Mouse (Mus musculus): ENCODE data around the gene Olfr519. TPM values are rescaled to one million over a fixed set of nuclear protein-coding genes. Genes with fewer than 3 reads are reported as not detected.
A peak's percentile ranks its signal among the peaks of the same experiment; 100 is the strongest.

Gene Olfr519
- not detected in 2 replicates for polyA plus RNA-seq (2016; fragmentation: Nextera tagmentation; extraction: Ambion mirVana)

GRCm38 (mm10) chr7:108894320-108894719, at the start of gene Olfr519:
Olfr519 (minus strand) TSS chr7:108894420.
- DNase-seq (ENCODE audit: low spot score), result no peak
- 91% methylated on average over 5 of the region's 5 CpGs for WGBS

DNA sequence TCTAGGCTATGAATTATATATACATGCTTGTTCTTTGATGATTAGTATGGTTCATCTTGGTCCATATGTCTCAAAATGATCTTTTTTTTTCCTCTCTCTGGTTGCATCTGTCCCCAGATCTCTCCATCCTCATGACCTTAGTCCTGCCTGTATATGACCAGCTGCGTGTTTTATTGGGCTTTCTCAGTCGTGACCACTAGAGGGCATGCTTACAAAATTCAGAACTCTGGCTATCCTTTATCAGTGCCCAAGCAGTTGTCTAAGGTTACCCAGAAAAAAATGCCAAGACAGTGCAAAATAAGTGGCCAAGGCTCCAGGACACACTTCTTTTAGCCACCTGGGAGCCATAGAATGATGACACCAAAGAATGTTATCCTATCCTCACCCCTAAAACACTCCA, 49.8 kb upstream of the Olfr519 start:
- no peaks in the 10 kb centered on the region for H3K4me1 ChIP-seq
- WGBS, result 13% methylated on average over 2 of the region's 2 CpGs
- peaks cover 5% of the 10 kb centered on the region for H3K27me3 ChIP-seq (ENCODE audit: low read depth, poor library complexity, severe bottlenecking)
- H3K36me3 ChIP-seq, result peaks cover 72% of the 10 kb centered on the region
- DNase-seq (ENCODE audit: low spot score), result no peak
- no peaks in the 10 kb centered on the region for H3K9me3 ChIP-seq (replicated peaks)
- no peak overlapping the region for H3K4me3 ChIP-seq
- no peak overlapping the region for H3K27ac ChIP-seq

More at GRCm38 (mm10) chr7:108894320-108894719, at the start of gene Olfr519:
- Histone ChIP-seq H3K27ac (no peak within 1 kb of the TSS), H3K36me3 (no peaks in the 10 kb centered on the region), H3K9me3 (replicated peaks) (no peaks in the 10 kb centered on the region), H3K4me3 (no peak within 1 kb of the TSS), H3K4me1 (no peaks in the 10 kb centered on the region), H3K27me3 (ENCODE audit: low read depth, poor library complexity, severe bottlenecking) (no peaks in the 10 kb centered on the region)

DNA sequence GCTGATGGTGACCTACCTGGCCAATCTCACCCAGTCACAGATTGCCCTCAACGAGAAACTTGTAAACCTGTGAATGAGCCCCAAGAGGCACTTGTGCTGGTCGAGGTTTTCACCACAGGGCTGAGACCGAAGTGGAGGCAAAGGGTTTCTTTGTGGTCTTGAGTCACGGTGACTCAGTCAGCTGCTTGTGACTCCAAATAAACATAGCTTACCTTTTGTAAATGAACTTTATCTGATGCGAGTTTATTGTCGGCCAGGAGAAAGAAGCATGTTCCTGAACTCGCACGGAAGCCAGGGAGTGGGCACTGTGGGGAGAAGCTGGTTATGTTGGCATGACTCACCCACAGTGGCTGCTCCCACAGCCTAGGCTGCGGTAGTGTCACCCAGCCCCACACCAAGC, 47.2 kb upstream of the Olfr519 start:
- H3K9me3 ChIP-seq (replicated peaks), result no peaks in the 10 kb centered on the region
- no peaks in the 10 kb centered on the region for H3K27me3 ChIP-seq (ENCODE audit: low read depth, poor library complexity, severe bottlenecking)
- H3K4me1 ChIP-seq, result no peaks in the 10 kb centered on the region
- no peak overlapping the region for H3K27ac ChIP-seq
- DNase-seq (ENCODE audit: low spot score), result no peak
- no peak overlapping the region for H3K4me3 ChIP-seq
- peaks cover 96% of the 10 kb centered on the region for H3K36me3 ChIP-seq
- 93% methylated on average over 9 of the region's 9 CpGs for WGBS

DNA sequence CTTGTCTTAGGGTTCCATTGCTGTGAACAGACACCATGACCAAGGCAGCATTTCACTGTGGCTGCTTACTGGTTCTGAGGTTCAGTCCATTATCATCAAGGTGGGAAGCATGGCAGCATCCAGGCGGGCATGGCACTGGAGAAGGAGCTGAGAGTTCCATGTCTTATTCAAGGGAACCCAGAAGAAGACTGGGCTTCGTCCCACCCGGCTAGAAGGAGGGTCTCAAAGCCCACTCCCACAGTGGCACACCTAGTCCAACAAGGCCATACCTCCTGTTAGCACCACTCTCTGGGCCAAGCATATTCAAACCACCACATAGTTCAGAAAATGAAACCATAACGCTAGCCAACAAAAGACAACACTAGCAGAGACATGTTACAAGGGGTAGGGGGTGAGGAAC, 42.4 kb upstream of the Olfr519 start:
- H3K4me1 ChIP-seq, result peaks cover 11% of the 10 kb centered on the region
- no peaks in the 10 kb centered on the region for H3K27me3 ChIP-seq (ENCODE audit: low read depth, poor library complexity, severe bottlenecking)
- no peak overlapping the region for H3K4me3 ChIP-seq
- DNase-seq (ENCODE audit: low spot score), result no peak
- H3K9me3 ChIP-seq (replicated peaks), result no peaks in the 10 kb centered on the region
- H3K27ac ChIP-seq, result no peak overlapping the region
- WGBS, result 93% methylated on average over 4 of the region's 4 CpGs
- H3K36me3 ChIP-seq, result peaks cover 60% of the 10 kb centered on the region

DNA sequence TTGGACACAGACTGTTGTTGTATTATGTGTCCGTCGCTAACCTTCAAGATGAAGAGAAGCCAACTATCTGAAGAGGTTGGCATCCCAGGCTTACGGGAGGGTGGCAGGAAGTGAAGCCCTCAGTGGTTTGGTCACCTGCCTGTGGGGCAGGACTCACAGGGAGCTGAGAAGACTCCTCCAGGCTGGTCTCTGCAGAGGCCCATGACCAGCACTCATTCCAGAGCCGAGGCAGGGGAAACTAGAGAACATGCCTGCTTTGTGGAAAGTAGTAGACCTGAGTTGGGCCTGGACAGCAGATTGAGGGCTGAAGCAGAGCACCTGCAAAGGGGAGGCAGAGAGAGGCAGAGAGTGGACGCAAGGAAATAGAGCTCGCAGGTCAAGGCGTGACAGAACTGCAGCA, 41.2 kb upstream of the Olfr519 start:
- Histone ChIP-seq H3K27ac (no peak overlapping the region; the same call in 1 of the 2 replicates), H3K36me3 (peaks cover 48% of the 10 kb centered on the region), H3K4me3 (peak overlapping the region; percentile 98), H3K4me1 (peaks cover 11% of the 10 kb centered on the region), H3K9me3 (replicated peaks) (no peaks in the 10 kb centered on the region), H3K27me3 (ENCODE audit: low read depth, poor library complexity, severe bottlenecking) (no peaks in the 10 kb centered on the region)
- WGBS, result 83% methylated on average over 7 of the region's 7 CpGs
- DNase-seq (ENCODE audit: low spot score), result no peak

- DNase-seq (ENCODE audit: low spot score), result no peak
- 9% methylated on average over 8 of the region's 8 CpGs for WGBS
- H3K9me3 ChIP-seq (replicated peaks), result no peaks in the 10 kb centered on the region
- peaks cover 11% of the 10 kb centered on the region for H3K4me1 ChIP-seq
- H3K27ac ChIP-seq, result peak overlapping the region; percentile 96
- H3K36me3 ChIP-seq, result peaks cover 42% of the 10 kb centered on the region
- no peaks in the 10 kb centered on the region for H3K27me3 ChIP-seq (ENCODE audit: low read depth, poor library complexity, severe bottlenecking)
- peak overlapping the region; percentile 98 for H3K4me3 ChIP-seq
Measured at GRCm38 (mm10) chr7:108934836-108935235, 40.6 kb upstream of the Olfr519 start.

- Histone ChIP-seq H3K27me3 (ENCODE audit: low read depth, poor library complexity, severe bottlenecking) (no peaks in the 10 kb centered on the region), H3K36me3 (peaks cover 35% of the 10 kb centered on the region), H3K4me1 (peaks cover 11% of the 10 kb centered on the region), H3K27ac (peak within 1 kb of the TSS; percentile 96), H3K4me3 (peak within 1 kb of the TSS; percentile 98), H3K9me3 (replicated peaks) (no peaks in the 10 kb centered on the region)
- peak; percentile 90 for DNase-seq (ENCODE audit: low spot score)
- 2% methylated on average over 50 of the region's 50 CpGs for WGBS
Measured at GRCm38 (mm10) chr7:108933794-108934731, 39.8 kb upstream of the Olfr519 start, which contains the start of gene Eif3f. Eif3f (plus strand) TSS chr7:108934417.

- 83% methylated on average over 6 of the region's 6 CpGs for WGBS
- H3K27ac ChIP-seq, result no peak within 1 kb of the TSS
- no peak for DNase-seq (ENCODE audit: low spot score)
- no peak within 1 kb of the TSS for H3K4me3 ChIP-seq
- H3K9me3 ChIP-seq (replicated peaks), result no peaks in the 10 kb centered on the region
- H3K4me1 ChIP-seq, result peaks cover under 1% of the 10 kb centered on the region; the same call in 1 of the 2 replicates
- no peaks in the 10 kb centered on the region for H3K27me3 ChIP-seq (ENCODE audit: low read depth, poor library complexity, severe bottlenecking)
- no peaks in the 10 kb centered on the region for H3K36me3 ChIP-seq
Measured at GRCm38 (mm10) chr7:108929726-108930393, 35.6 kb upstream of the Olfr519 start, which contains the start of gene Nlrp10. Nlrp10 (minus strand) TSS chr7:108930178.

- Histone ChIP-seq H3K4me1 (no peaks in the 10 kb centered on the region), H3K36me3 (no peaks in the 10 kb centered on the region), H3K9me3 (replicated peaks) (no peaks in the 10 kb centered on the region), H3K27ac (no peak overlapping the region), H3K4me3 (no peak overlapping the region), H3K27me3 (ENCODE audit: low read depth, poor library complexity, severe bottlenecking) (no peaks in the 10 kb centered on the region)
- WGBS, result 86% methylated on average over 11 of the region's 11 CpGs
- no peak for DNase-seq (ENCODE audit: low spot score)
Measured at GRCm38 (mm10) chr7:108928280-108929188, 34.3 kb upstream of the Olfr519 start.

GRCm38 (mm10) chr7:108927043-108927442, 32.8 kb upstream of the Olfr519 start:
- no peaks in the 10 kb centered on the region for H3K4me1 ChIP-seq
- no peak overlapping the region for H3K27ac ChIP-seq
- no peaks in the 10 kb centered on the region for H3K36me3 ChIP-seq
- no peaks in the 10 kb centered on the region for H3K27me3 ChIP-seq (ENCODE audit: low read depth, poor library complexity, severe bottlenecking)
- DNase-seq (ENCODE audit: low spot score), result no peak
- WGBS, result 79% methylated on average over 4 of the region's 4 CpGs
- H3K9me3 ChIP-seq (replicated peaks), result no peaks in the 10 kb centered on the region
- H3K4me3 ChIP-seq, result no peak overlapping the region

DNA sequence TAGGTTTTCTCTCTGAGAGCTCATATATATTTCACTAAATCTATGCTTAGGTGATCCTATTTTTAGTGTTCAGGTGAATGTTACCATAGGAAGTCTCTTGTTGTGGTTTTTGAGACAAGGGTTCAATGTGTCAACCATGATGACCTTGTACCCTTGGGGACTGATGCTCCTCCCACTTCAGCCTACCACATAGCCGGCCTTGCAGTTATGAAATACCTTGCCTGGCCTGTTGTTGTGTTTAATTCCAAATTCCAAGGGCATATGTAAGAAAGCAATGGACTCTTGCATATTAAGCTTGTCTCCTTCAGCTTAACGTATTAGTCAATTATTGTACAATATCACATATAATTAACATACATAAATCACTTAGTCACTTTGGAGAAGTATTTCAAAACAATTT, 9.7 kb upstream of the Olfr519 start:
- H3K27me3 ChIP-seq (ENCODE audit: low read depth, poor library complexity, severe bottlenecking), result no peaks in the 10 kb centered on the region
- H3K27ac ChIP-seq, result no peak overlapping the region
- H3K4me3 ChIP-seq, result no peak overlapping the region
- H3K36me3 ChIP-seq, result no peaks in the 10 kb centered on the region
- no peak for DNase-seq (ENCODE audit: low spot score)
- WGBS, result 86% methylated on average over 2 of the region's 2 CpGs
- no peaks in the 10 kb centered on the region for H3K4me1 ChIP-seq
- no peaks in the 10 kb centered on the region for H3K9me3 ChIP-seq (replicated peaks)

DNA sequence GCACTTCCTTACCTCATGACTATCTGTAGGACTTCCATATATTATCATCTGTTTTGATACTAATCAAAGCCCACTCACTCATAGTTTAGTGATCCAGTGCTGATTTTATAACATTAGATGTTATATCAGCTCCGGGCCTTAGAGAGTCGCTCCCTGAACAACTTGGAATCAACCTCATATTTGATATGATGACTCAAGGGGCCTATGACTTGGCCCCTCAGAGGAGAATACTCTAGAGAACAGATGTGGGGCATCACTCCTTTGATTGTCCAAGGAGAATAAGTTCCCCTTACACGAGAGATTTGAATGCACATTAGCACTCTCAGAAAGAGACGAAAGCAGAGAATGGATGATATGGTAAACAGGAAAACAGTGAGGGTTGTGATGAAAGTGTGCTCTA, 9.3 kb downstream of the Olfr519 start, which contains the start of gene Olfr518:
Gene Olfr518 (minus strand): TSS at position 101 of the 400 bp plus-strand sequence.
- H3K27me3 ChIP-seq (ENCODE audit: low read depth, poor library complexity, severe bottlenecking), result no peaks in the 10 kb centered on the region
- WGBS, result 88% methylated on average over 4 of the region's 4 CpGs
- H3K9me3 ChIP-seq (replicated peaks), result no peaks in the 10 kb centered on the region
- no peaks in the 10 kb centered on the region for H3K36me3 ChIP-seq
- H3K27ac ChIP-seq, result no peak within 1 kb of the TSS
- H3K4me3 ChIP-seq, result no peak within 1 kb of the TSS
- no peaks in the 10 kb centered on the region for H3K4me1 ChIP-seq
- DNase-seq (ENCODE audit: low spot score), result no peak
